Comparison of ENCODE assay signal across 8 mouse cellular contexts in the genomic region with DNA sequence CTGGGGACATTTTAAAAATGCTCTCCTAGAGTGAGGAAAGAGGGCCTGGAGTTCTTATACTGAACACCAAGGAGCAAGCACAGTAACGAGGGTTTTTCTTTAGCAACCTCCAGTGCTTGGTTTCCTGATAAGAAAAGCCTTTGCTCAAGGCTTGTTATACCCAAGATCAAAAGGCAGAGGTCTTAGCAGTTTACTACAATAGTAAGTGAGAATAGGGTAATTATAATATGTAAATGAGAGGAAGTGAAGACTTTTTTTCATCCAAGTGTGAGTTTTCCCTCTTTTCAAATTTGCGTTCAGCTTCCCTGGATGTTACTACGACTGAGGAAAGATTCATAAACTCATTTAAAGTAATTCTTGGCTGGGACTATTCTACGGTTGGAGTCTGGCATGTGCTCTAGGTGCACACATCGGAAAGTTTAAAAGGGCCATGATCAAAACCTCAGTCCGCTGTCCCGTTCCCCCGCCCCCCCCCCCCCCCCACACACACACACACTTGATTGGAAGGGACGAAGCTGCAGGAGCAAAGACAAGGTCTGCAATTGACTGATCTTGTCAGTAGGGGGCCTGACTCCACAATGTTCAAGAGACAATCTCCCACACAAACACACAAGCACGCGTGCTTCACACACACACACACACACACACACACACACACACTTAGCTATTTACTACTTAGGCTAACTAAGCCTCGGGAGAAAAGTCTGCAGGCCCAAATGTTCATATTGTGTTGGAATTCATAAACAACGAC. TPM values are rescaled to one million over a fixed set of nuclear protein-coding genes. Genes with fewer than 3 reads are reported as not detected.
DNase-seq lines count a peak whose midpoint lies in the region; ATAC-seq and TF ChIP-seq lines count a peak whose summit lies in the region.

No protein-coding gene starts in this region.

- intact Hi-C loops in left cerebral cortex, postnatal 4 days (cut with DNase I) = loop anchor here (5.0 to 10.0 kb wide), 3 partner anchors 717 to 1000 kb away; no protein-coding TSS in a partner anchor

- no peaks in the 10 kb centered on the region for H3K9me3 ChIP-seq in intestine, embryonic 15.5 days
- no peaks in the 10 kb centered on the region for H3K9me3 ChIP-seq in stomach, embryonic 15.5 days

- H3K27ac ChIP-seq in intestine, embryonic 15.5 days = peak overlapping the region; percentile 79
- peak overlapping the region; percentile 88 for H3K27ac ChIP-seq in stomach, embryonic 15.5 days

- peaks cover 83% of the 10 kb centered on the region for H3K79me2 ChIP-seq in C2C12 (ENCODE audit: control insufficient read depth, insufficient read depth)

- H3K4me1 ChIP-seq in intestine, embryonic 15.5 days (replicated peaks) = peaks cover 4% of the 10 kb centered on the region
- peaks cover 9% of the 10 kb centered on the region; the same call in 1 of the 2 replicates for H3K4me1 ChIP-seq in stomach, embryonic 15.5 days

- H3K4me2 ChIP-seq in intestine, embryonic 15.5 days (replicated peaks) = peak overlapping the region; percentile 99
- H3K4me2 ChIP-seq in stomach, embryonic 15.5 days = peak overlapping the region; percentile 99

- H3K27me3 ChIP-seq in C2C12 (ENCODE audit: control insufficient read depth, insufficient read depth, insufficient read length) = no peaks in the 10 kb centered on the region
- peaks cover 9% of the 10 kb centered on the region for H3K27me3 ChIP-seq in intestine, embryonic 15.5 days (replicated peaks)
- peaks cover 8% of the 10 kb centered on the region; the same call in 1 of the 2 replicates for H3K27me3 ChIP-seq in stomach, embryonic 15.5 days (replicated peaks)

- peak; percentile 40 for TF ChIP-seq CTCF in C2C12 (IDR thresholded peaks at IDR 0.05; ENCODE audit: control insufficient read depth, insufficient read depth, insufficient read length)

- H3K4me3 ChIP-seq in C2C12 (ENCODE audit: insufficient read depth, poor library complexity, severe bottlenecking) = peak overlapping the region; percentile 51
- H3K4me3 ChIP-seq in intestine, embryonic 15.5 days (replicated peaks) = peak overlapping the region; percentile 77
- peak overlapping the region; percentile 70 for H3K4me3 ChIP-seq in stomach, embryonic 15.5 days (replicated peaks)

- H3ac ChIP-seq in C2C12 (ENCODE audit: control insufficient read depth, insufficient read length, low read depth) = peak overlapping the region; percentile 12

- WGBS in intestine, embryonic 15.5 days = 3% methylated on average over 12 of the region's 13 CpGs
- WGBS in stomach, embryonic 15.5 days = 4% methylated on average over 13 of the region's 13 CpGs

- peak overlapping the region; percentile 61 for H3K9ac ChIP-seq in intestine, embryonic 15.5 days
- H3K9ac ChIP-seq in stomach, embryonic 15.5 days = peak overlapping the region; percentile 52; the same call in 1 of the 2 replicates

- DNase-seq in adrenal gland, adult (ENCODE audit: inconsistent age in 2 of 2, low spot score in 1 of 2) = peak; percentile 69 to 87
- peak; percentile 82 for DNase-seq in embryo, embryonic 10.5 days (ENCODE audit: low spot score)
- DNase-seq in gastrocnemius, postnatal 4 days (ENCODE audit: low spot score in 2 of 2) = peak; percentile 42 to 62
- peak; percentile 46 for DNase-seq in left cerebral cortex, postnatal 4 days

- peaks cover 7% of the 10 kb centered on the region for H3K36me3 ChIP-seq in C2C12 (ENCODE audit: control insufficient read depth, insufficient read depth)
- H3K36me3 ChIP-seq in intestine, embryonic 15.5 days = no peaks in the 10 kb centered on the region
- H3K36me3 ChIP-seq in stomach, embryonic 15.5 days = no peaks in the 10 kb centered on the region

- ATAC-seq in intestine, embryonic 15.5 days = peak; percentile 15; the same call in 1 of the 2 replicates
- ATAC-seq in megakaryocyte-erythroid progenitor cell, adult 5-6 weeks (replicated peaks; ENCODE audit: low FRiP score, low TSS enrichment, poor library complexity, severe bottlenecking) = peak; percentile 41
- no peak for ATAC-seq in stomach, embryonic 15.5 days (ENCODE audit: insufficient read depth, low FRiP score, low read depth)

- peaks cover 47% of the 10 kb centered on the region for H3K79me3 ChIP-seq in C2C12 (ENCODE audit: low read depth)

TF ChIP-seq in C2C12, 6 proteins besides CTCF, POLR2A, EP300 and RAD21:
- TF ChIP-seq CEBPB (IDR thresholded peaks at IDR 0.05; ENCODE audit: low read depth) (no peak), MYOG (IDR thresholded peaks at IDR 0.05; ENCODE audit: control insufficient read depth, extremely low read depth, insufficient read length) (no peak), FOSL1 (IDR thresholded peaks at IDR 0.05; ENCODE audit: insufficient read depth, low read length, poor library complexity, severe bottlenecking) (no peak), MAX (IDR thresholded peaks at IDR 0.05) (peak; percentile 24), USF1 (IDR thresholded peaks at IDR 0.05; ENCODE audit: low read depth) (no peak)

RNA-seq across cellular contexts. Expression of gene Nr4a2, which starts 6.4 kb away (rescaled TPM):
- polyA plus RNA-seq in C2C12 (2012; fragmentation: generic; extraction: Trizol) = 8.0 TPM
- total RNA-seq in gastrocnemius, postnatal 4 days (2021) = 1 to 10 TPM; 4.7 to 5.1 TPM
- polyA plus RNA-seq in intestine, embryonic 15.5 days (2015; fragmentation: Nextera tagmentation; extraction: Ambion mirVana) = 3.3 and 3.9 TPM in 2 replicates
- total RNA-seq in left cerebral cortex, postnatal 4 days (2021) = 10 to 100 TPM; 78.0 to 87.9 TPM
- 2.1 and 3.7 TPM in 2 replicates for total RNA-seq in megakaryocyte-erythroid progenitor cell, adult 5-6 weeks (2014; fragmentation: Nextera tagmentation)
- 5.5 and 7.4 TPM in 2 replicates for total RNA-seq in megakaryocyte-erythroid progenitor cell, adult 5-6 weeks (2017)
- polyA plus RNA-seq in stomach, embryonic 15.5 days (2015; fragmentation: Nextera tagmentation; extraction: Ambion mirVana) = 7.0 and 7.3 TPM in 2 replicates

Comparison
In these comparisons a context has a peak if more than half of its experiments do, and no peak if none do; other contexts are left out.
1. RNA of gene Nr4a2, which starts 6.4 kb away (total RNA-seq): 78.0 to 87.9 TPM in left cerebral cortex, postnatal 4 days; 2.1 to 7.4 TPM in megakaryocyte-erythroid progenitor cell, adult 5-6 weeks and 4.7 to 5.1 TPM in gastrocnemius, postnatal 4 days; every median in the first group is over 4 times any median in the second.
2. Peak in every context shown above with its lines, with median percentiles within 50 percentile points of each other: H3K4me3 ChIP-seq and DNase-seq.